Mouse (Mus musculus): ENCODE results near the gene Gpr183. TPM values are rescaled to one million over a fixed set of nuclear protein-coding genes. Genes with fewer than 3 reads are reported as not detected.

Gene Gpr183
- polyA plus RNA-seq, 1 experiment from 2014 or later: 3.0 TPM

GRCm38 (mm10) chr14:121949897-121950296 is 15.1 kb downstream of the Gpr183 start:
- no peak overlapping the region for H3K4me2 ChIP-seq (ENCODE audit: low read depth, severe bottlenecking)
- DNase-seq (ENCODE audit: low spot score): no peak
- H3K27ac ChIP-seq (replicated peaks; ENCODE audit: low read depth, low read length): no peak overlapping the region
- no peak overlapping the region for H3K9ac ChIP-seq (ENCODE audit: low read length)
- no peaks in the 10 kb centered on the region for H3K4me1 ChIP-seq (ENCODE audit: control insufficient read depth, insufficient read depth, low read length)
- H3K36me3 ChIP-seq (ENCODE audit: control insufficient read depth, insufficient read depth, low read length): no peaks in the 10 kb centered on the region
- H3K9me3 ChIP-seq (ENCODE audit: control insufficient read depth, low read length): no peaks in the 10 kb centered on the region
- no peak for ATAC-seq (ENCODE audit: insufficient number of reproducible peaks, low FRiP score, low TSS enrichment, low read depth)
- 94% methylated on average over 5 of the region's 5 CpGs for WGBS
- no peak overlapping the region for H3K4me3 ChIP-seq (ENCODE audit: low read depth, low read length)
- H3K27me3 ChIP-seq (ENCODE audit: control insufficient read depth, insufficient read depth, low read length): no peaks in the 10 kb centered on the region

- Histone ChIP-seq H3K27me3 (ENCODE audit: control insufficient read depth, insufficient read depth, low read length) (no peaks in the 10 kb centered on the region), H3K4me1 (ENCODE audit: control insufficient read depth, insufficient read depth, low read length) (no peaks in the 10 kb centered on the region), H3K4me2 (ENCODE audit: low read depth, severe bottlenecking) (no peak overlapping the region), H3K9me3 (ENCODE audit: control insufficient read depth, low read length) (no peaks in the 10 kb centered on the region), H3K4me3 (ENCODE audit: low read depth, low read length) (no peak overlapping the region), H3K36me3 (ENCODE audit: control insufficient read depth, insufficient read depth, low read length) (no peaks in the 10 kb centered on the region), H3K9ac (ENCODE audit: low read length) (no peak overlapping the region), H3K27ac (replicated peaks; ENCODE audit: low read depth, low read length) (no peak overlapping the region)
- no peak for ATAC-seq (ENCODE audit: insufficient number of reproducible peaks, low FRiP score, low TSS enrichment, low read depth)
- 99% methylated on average over 3 of the region's 3 CpGs for WGBS
- no peak for DNase-seq (ENCODE audit: low spot score)
Measured at GRCm38 (mm10) chr14:121949436-121949835, 15.6 kb downstream of the Gpr183 start.

GRCm38 (mm10) chr14:121947966-121948365 is 17.0 kb downstream of the Gpr183 start:
- WGBS: 92% methylated on average over 3 of the region's 3 CpGs
- Histone ChIP-seq H3K27me3 (ENCODE audit: control insufficient read depth, insufficient read depth, low read length) (no peaks in the 10 kb centered on the region), H3K4me3 (ENCODE audit: low read depth, low read length) (no peak overlapping the region), H3K9me3 (ENCODE audit: control insufficient read depth, low read length) (no peaks in the 10 kb centered on the region), H3K9ac (ENCODE audit: low read length) (no peak overlapping the region), H3K36me3 (ENCODE audit: control insufficient read depth, insufficient read depth, low read length) (no peaks in the 10 kb centered on the region), H3K4me2 (ENCODE audit: low read depth, severe bottlenecking) (no peak overlapping the region), H3K27ac (replicated peaks; ENCODE audit: low read depth, low read length) (no peak overlapping the region), H3K4me1 (ENCODE audit: control insufficient read depth, insufficient read depth, low read length) (no peaks in the 10 kb centered on the region)
- DNase-seq (ENCODE audit: low spot score) (no peak), ATAC-seq (ENCODE audit: insufficient number of reproducible peaks, low FRiP score, low TSS enrichment, low read depth) (no peak)

GRCm38 (mm10) chr14:121947201-121947760 is 17.7 kb downstream of the Gpr183 start:
- no peak overlapping the region for H3K9ac ChIP-seq (ENCODE audit: low read length)
- H3K27me3 ChIP-seq (ENCODE audit: control insufficient read depth, insufficient read depth, low read length): no peaks in the 10 kb centered on the region
- H3K4me1 ChIP-seq (ENCODE audit: control insufficient read depth, insufficient read depth, low read length): no peaks in the 10 kb centered on the region
- H3K36me3 ChIP-seq (ENCODE audit: control insufficient read depth, insufficient read depth, low read length): no peaks in the 10 kb centered on the region
- DNase-seq (ENCODE audit: low spot score) (no peak), ATAC-seq (ENCODE audit: insufficient number of reproducible peaks, low FRiP score, low TSS enrichment, low read depth) (no peak)
- no peaks in the 10 kb centered on the region for H3K9me3 ChIP-seq (ENCODE audit: control insufficient read depth, low read length)
- H3K4me3 ChIP-seq (ENCODE audit: low read depth, low read length): no peak overlapping the region
- H3K4me2 ChIP-seq (ENCODE audit: low read depth, severe bottlenecking): no peak overlapping the region
- WGBS: 70% methylated on average over 8 of the region's 8 CpGs
- H3K27ac ChIP-seq (replicated peaks; ENCODE audit: low read depth, low read length): no peak overlapping the region

DNA sequence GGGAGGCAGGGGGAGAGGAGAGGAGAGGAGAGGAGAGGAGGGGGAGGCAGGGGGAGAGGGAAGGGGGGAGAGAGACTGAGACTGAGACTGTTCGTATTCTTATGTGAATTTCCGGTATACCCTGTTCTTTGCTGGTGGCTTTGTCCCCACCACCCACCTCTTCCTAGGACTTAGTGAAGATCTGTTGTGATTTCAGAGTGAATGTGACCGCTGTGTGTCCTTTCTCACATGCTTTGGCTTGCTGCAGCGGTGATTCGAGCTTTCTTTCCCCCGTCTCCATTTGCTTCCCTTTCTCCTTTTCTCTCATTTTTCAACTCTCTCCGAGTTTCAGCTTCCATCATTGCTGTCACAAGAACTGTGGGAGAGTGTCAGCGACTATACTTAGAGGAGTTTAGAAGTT is 18.3 kb downstream of the Gpr183 start:
- DNase-seq (ENCODE audit: low spot score) (no peak), ATAC-seq (ENCODE audit: insufficient number of reproducible peaks, low FRiP score, low TSS enrichment, low read depth) (no peak)
- Histone ChIP-seq H3K27me3 (ENCODE audit: control insufficient read depth, insufficient read depth, low read length) (no peaks in the 10 kb centered on the region), H3K4me1 (ENCODE audit: control insufficient read depth, insufficient read depth, low read length) (no peaks in the 10 kb centered on the region), H3K4me3 (ENCODE audit: low read depth, low read length) (no peak overlapping the region), H3K9me3 (ENCODE audit: control insufficient read depth, low read length) (no peaks in the 10 kb centered on the region), H3K4me2 (ENCODE audit: low read depth, severe bottlenecking) (no peak overlapping the region), H3K9ac (ENCODE audit: low read length) (no peak overlapping the region), H3K27ac (replicated peaks; ENCODE audit: low read depth, low read length) (no peak overlapping the region), H3K36me3 (ENCODE audit: control insufficient read depth, insufficient read depth, low read length) (no peaks in the 10 kb centered on the region)
- 71% methylated on average over 8 of the region's 8 CpGs for WGBS

DNA sequence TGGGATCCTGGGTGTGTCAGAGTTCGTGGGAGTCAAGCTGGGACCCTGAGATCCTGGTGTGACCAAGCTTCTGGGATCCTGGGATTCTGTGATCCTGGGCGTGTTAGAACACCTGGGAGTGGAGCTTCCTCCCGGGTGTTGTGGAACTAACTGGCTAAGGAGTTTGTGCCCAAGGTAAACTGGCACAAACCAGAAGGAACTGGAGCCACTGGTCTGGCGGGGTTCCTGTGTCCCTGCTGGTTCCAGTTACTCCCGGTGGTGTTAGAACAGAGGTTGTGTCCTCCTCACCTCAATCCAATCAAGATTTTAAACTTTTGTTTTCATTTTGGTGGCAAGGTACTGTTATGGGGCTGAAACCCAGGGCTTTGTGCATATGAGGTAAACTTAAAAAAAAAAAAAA is 18.9 kb downstream of the Gpr183 start:
- 85% methylated on average over 5 of the region's 5 CpGs for WGBS
- no peak for DNase-seq (ENCODE audit: low spot score)
- no peak overlapping the region for H3K4me3 ChIP-seq (ENCODE audit: low read depth, low read length)

DNA sequence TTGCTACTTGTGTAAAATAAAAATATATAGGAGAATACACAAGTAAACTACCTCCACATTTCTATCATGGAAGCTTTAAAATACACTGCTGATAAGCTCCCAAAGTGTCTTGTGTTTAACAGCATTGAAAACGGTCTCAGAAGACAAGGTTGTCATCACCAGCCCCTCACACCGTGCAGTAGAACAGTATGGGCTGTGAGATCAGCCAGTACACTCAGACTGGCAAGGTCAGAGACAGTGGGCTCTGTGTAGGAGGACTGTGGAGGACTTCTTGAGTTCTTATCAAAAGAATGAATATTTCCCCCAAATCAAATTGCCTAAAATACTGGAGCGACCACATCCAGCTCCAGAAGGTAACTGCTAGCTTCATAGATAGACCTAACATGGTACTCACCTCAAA is 25.4 kb downstream of the Gpr183 start:
- no peak overlapping the region for H3K4me3 ChIP-seq (ENCODE audit: low read depth, low read length)
- 0 out of 2 replicates have a peak, but pooled peaks cover 3% of the 10 kb centered on the region for H3K36me3 ChIP-seq (ENCODE audit: control insufficient read depth, insufficient read depth, low read length)
- H3K27ac ChIP-seq (replicated peaks; ENCODE audit: low read depth, low read length): no peak overlapping the region
- DNase-seq (ENCODE audit: low spot score) (no peak), ATAC-seq (ENCODE audit: insufficient number of reproducible peaks, low FRiP score, low TSS enrichment, low read depth) (no peak)
- H3K4me2 ChIP-seq (ENCODE audit: low read depth, severe bottlenecking): no peak overlapping the region
- H3K27me3 ChIP-seq (ENCODE audit: control insufficient read depth, insufficient read depth, low read length): no peaks in the 10 kb centered on the region
- no peak overlapping the region for H3K9ac ChIP-seq (ENCODE audit: low read length)
- H3K4me1 ChIP-seq (ENCODE audit: control insufficient read depth, insufficient read depth, low read length): no peaks in the 10 kb centered on the region
- H3K9me3 ChIP-seq (ENCODE audit: control insufficient read depth, low read length): no peaks in the 10 kb centered on the region
- WGBS: 95% methylated on average over 3 of the region's 3 CpGs

More for the DNA sequence above, 18.9 kb downstream of the Gpr183 start:
- Histone ChIP-seq H3K9me3 (ENCODE audit: control insufficient read depth, low read length) (no peaks in the 10 kb centered on the region), H3K36me3 (ENCODE audit: control insufficient read depth, insufficient read depth, low read length) (no peaks in the 10 kb centered on the region), H3K27ac (replicated peaks; ENCODE audit: low read depth, low read length) (no peak overlapping the region), H3K27me3 (ENCODE audit: control insufficient read depth, insufficient read depth, low read length) (no peaks in the 10 kb centered on the region), H3K4me1 (ENCODE audit: control insufficient read depth, insufficient read depth, low read length) (no peaks in the 10 kb centered on the region), H3K9ac (ENCODE audit: low read length) (no peak overlapping the region), H3K4me2 (ENCODE audit: low read depth, severe bottlenecking) (no peak overlapping the region)
- ATAC-seq (ENCODE audit: insufficient number of reproducible peaks, low FRiP score, low TSS enrichment, low read depth): no peak

GRCm38 (mm10) chr14:121938256-121939191 is 26.5 kb downstream of the Gpr183 start:
- Histone ChIP-seq H3K4me1 (ENCODE audit: control insufficient read depth, insufficient read depth, low read length) (no peaks in the 10 kb centered on the region), H3K36me3 (ENCODE audit: control insufficient read depth, insufficient read depth, low read length) (0 out of 2 replicates have a peak, but pooled peaks cover 3% of the 10 kb centered on the region), H3K27me3 (ENCODE audit: control insufficient read depth, insufficient read depth, low read length) (no peaks in the 10 kb centered on the region), H3K9me3 (ENCODE audit: control insufficient read depth, low read length) (no peaks in the 10 kb centered on the region), H3K4me3 (ENCODE audit: low read depth, low read length) (no peak overlapping the region), H3K4me2 (ENCODE audit: low read depth, severe bottlenecking) (no peak overlapping the region), H3K27ac (replicated peaks; ENCODE audit: low read depth, low read length) (no peak overlapping the region), H3K9ac (ENCODE audit: low read length) (no peak overlapping the region)
- 92% methylated on average over 11 of the region's 11 CpGs for WGBS
- no peak for DNase-seq (ENCODE audit: low spot score)
- no peak for ATAC-seq (ENCODE audit: insufficient number of reproducible peaks, low FRiP score, low TSS enrichment, low read depth)
